Mouse (Mus musculus) A20 (cell line): ENCODE data around the gene Apom.

Source experiments
- DNase-seq: peaks from one replicate; pipeline ENCODE4 v3.0.0-alpha.2; 2011; ENCODE audit warnings: low read depth, low spot score

Gene Apom

DNA sequence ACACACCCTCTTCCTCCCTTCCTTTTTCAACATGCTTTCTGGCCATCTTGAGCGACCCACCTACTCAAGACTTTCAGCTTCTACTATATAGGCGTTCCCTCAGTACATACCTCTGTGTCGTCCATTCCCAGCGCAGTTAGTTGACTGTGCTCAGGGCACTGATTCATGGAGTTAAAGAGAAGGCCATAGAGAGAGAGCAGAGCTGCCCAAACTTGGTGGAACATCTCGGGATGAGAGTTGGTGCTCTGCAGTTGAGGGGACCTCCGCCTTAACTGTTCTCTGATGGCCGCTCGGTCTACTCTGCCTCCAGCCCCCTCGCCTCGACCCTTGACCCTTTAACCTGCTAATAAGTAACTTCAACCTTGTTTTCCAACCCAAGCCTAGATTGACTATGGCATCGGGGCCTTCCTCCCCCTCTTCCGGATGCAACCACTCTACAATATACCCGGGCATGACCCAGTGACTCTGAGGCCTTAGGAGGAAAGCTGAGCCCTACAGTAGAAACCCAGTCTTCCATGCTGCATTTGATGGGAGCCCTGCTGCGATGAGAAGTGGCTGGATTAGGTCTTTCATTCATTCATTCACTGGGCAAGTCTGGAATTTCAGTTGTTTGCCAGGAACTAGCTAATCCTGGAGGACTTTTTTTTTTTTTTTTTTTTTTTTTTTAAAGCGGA is at the start of gene Apom:
Gene Apom, minus strand, starts transcription at position 551 of the 674 bp plus-strand sequence.
- DNase-seq = no peak

DNA sequence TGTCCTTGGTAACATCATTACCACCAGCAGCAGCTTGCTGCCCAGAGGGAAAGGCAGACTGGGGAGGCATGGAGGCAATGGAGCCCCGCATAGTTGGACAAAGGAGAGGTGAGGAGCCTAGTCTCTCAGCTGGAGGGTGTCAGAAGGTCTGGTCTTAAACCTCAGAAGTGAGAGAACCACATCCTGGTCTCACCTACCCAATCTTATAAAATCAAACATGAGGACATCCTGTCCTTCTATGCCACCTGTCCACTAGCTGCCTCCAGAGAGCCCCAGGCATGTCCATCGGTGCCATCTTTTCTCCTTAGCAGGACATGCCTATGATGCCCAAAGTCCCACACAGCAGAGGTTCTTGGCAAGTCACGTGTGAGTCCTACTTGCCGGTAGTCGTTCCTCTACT is 48.2 kb upstream of the Apom start:
- no peak for DNase-seq

DNA sequence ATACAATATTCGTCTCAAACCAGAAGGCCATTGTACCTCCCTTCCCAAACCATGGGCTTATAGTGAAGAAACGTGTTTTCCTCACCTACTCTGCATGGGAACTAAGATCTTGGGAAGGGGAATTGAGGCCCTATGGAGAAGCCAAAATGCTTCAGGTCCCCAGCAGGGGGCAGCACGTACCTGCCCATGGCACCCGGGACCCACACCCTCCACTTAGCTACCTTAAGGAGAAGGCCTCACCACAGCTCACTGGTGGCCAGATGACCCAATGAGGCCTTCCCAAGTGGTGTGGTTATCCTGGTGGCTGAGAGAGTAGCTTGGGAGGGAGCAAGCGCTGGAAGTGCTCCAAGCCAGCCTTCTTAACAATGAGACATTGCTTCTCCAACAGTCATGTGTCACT is 46.7 kb upstream of the Apom start:
- peak; percentile 85 for DNase-seq

DNA sequence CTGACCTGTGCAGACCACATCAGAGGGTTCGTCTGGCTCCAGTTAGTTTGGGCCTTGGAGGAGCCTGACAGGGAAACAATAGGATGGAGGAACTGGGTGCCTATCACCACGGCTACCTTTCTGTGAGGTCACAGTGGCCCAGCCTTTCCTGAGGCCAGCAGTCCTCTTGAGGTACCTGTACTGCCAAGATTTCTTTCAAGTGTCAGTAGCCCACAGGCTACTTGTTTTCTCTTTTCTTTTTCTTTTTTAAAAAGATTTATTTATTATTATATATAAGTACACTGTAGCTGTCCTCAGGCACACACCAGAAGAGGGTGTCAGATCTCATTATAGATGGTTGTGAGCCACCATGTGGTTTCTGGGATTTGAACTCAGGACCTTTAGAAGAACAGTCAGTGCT is 44.1 kb upstream of the Apom start, which contains the start of gene Aif1:
Gene Aif1, minus strand, starts transcription at position 101 of the 400 bp plus-strand sequence.
- DNase-seq = no peak

DNA sequence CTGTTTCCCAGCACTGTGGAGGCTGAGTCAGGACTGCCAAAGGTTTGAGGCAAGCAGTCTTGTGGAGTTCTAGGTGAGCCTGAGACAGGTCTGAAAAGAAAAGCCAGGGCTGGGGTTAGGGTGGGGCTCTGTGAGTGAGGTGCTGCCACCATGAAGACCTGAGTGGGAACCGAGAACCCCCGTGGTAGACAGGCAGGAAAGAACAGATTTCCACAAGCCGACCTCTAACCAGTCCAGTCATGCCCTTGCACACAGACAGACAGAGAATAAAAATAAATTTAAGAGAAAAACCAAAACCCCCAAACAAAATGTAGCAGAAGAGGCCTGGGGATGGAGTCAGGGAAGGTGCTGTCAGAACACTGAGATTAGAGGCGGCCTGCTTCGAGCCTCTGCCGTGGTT is 43.5 kb upstream of the Apom start:
- DNase-seq = no peak

DNA sequence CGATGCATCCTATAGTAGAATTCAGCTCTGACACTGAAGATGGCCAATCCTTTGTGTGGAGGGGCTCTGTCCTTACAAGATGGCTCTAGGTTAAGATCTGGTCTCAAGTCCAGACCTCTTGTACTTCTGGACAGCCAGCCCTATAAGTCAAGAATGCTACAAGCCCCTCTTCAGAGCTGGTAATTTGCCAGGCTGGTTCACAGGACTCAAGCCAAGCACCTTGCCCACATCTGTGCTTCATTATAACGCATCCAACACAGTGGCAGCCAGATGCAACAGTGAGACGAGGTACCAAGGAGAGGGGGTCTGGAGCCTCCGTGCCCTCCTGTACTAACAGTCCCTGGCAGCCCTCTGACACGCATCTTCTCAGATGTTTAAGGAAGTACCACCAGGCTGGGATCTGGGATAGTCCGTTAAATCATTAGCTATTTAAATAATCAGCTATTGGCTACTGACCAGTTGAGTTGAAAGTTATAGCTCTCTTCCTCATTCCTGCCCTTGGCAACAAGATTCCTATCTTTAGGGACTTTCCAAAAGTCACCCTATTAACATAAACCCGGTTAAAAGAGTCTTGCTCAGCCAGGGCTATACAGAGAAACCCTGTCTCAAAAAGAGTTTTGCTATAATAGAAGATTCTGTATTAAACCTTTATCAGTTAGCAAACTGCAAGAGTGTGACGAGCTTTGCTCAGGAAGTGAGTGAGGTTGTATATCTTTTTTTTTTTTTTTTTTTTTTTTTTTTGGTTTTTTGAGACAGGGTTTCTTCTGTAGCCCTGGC is 42.5 kb upstream of the Apom start:
- DNase-seq = peak; percentile 74

DNA sequence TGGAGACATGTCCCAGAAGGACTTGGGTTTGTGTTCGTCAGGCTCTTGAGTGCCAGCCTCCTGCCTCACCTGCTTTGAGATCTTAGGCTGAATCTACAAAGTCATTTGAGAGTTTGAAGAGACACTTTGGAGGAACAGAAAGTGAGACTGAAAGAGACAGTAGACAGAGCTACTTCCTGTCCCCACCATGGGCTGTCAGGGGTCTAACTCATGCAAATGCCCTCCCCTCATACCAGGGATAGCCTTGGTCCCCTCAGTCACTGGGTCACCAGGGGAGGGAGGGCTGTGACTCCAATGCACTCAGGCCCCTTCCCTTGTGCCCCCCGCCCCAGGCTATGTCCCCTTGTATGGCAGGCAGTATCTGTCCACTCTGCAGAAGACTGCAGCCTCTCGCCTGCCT is 41.5 kb upstream of the Apom start:
- peak; percentile 91 for DNase-seq

DNA sequence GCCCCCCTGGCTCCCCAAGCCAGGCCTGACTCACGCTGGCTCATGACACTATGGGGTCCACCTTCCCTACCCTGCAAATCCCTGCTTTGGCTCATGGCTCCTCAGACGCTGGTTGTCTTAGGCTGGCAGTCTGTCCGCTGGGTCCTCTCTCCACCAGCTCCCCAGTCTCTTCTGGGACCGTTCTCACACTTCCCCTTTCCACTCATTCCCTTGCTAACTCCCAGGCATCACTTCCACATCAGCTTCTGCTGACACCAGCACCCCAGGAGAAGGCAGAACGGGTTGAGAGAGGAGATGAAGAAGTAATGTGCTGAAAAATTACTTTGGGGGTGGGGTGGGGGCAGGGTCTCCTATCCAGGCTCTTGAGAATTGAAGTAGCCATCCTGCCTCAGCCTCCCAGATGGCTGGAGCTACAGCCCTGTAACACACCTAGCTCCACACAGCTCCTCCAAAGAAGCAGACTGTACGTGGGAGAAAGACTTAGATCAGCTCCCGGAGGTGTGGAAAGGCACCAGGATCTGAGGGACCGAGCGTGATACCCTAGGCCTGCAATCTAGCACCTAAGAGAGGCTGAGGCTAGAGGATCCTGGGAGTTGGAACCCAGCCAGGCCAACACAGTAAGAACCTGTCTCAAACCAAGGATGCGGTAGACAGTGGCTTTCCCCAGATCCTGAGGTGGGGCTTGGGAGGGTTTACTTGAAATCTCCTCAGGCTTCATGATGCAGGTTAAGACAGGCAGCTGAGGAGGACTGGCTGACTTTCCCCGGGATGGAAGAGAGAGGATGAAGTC is 40.8 kb upstream of the Apom start:
- DNase-seq = peak; percentile 73

DNA sequence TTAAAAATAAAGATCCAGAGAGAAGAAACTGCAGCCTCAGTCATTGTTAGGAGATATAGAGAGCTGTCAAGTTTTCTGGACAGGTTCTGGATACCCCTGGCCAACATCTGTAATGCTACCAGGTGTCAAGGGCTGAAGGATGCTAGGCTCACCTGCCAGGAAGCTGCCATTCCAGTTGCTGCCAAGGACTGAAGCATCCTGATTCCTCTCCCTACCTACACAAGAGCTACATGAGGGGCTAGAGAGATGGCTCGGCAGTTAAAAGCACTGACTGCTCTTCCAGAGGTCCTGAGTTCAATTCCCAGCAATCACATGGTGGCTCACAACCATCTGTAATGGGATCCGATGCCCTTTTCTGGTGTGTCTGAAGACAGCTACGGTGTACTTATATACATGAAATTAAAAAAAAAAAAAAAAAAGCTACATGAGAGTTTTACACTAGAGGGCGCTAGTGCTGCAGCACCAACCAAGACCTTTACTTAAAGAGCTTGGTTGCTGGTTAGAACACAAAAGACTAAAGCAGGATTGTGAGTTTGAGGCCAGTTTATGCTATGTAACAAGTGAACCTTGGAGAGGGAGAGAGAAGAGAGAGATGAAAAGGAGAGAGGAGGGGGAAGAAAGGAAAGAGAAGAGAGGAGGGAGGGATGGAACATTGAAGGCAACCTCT is 36.8 kb upstream of the Apom start:
- DNase-seq = peak; percentile 84

DNA sequence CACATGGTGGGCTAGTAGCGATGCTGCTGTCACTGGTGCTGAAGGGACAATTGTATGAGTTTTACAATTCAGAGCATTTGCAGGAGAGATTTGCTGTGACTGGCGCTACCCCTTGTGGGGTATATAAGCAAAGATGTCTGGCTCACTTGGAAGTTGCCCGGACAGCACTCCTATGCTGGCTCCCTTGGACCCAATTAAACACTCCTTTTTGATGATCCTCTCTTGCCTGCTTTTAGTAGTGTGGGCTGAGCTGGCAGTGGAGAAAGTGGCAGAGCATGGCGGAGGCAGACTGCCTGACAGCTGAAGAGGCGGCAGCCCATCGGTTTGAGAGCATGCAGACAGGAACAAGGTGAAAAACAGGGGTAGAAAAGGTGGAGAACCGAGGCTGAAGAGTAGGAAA is 35.9 kb upstream of the Apom start:
- DNase-seq = no peak

DNA sequence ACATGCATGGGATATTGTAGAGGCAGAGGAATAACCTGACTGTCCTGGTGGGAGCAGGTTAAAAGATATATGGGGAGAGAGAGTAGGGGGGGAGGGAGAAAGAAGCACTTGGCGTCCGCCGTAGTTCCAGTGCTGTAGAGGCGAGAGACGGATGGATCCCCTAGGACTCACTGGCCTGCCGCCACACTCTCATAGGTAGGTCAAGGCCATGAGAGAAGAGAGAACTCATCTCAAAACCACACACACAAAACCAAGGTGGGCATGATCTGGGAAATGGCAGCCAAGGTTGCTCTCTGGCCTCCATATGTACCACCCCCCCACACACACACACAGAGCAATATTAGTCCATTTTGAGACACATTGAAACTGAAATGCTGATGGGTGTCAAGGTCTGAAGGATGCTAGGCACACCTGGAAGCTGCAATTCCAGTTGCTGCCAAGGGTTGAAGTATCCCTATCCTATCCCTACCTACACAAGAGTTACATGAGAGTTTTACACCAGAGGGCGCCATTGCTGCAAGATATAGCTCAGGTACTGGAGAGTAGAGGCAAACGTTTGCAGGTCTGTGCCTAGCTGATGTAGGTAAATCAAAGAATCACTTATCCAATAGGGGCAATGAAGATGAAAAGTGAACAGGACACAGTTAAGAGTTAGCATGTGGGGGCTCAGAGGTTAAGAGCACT is 34.6 kb upstream of the Apom start:
- peak; percentile 88 for DNase-seq

DNA sequence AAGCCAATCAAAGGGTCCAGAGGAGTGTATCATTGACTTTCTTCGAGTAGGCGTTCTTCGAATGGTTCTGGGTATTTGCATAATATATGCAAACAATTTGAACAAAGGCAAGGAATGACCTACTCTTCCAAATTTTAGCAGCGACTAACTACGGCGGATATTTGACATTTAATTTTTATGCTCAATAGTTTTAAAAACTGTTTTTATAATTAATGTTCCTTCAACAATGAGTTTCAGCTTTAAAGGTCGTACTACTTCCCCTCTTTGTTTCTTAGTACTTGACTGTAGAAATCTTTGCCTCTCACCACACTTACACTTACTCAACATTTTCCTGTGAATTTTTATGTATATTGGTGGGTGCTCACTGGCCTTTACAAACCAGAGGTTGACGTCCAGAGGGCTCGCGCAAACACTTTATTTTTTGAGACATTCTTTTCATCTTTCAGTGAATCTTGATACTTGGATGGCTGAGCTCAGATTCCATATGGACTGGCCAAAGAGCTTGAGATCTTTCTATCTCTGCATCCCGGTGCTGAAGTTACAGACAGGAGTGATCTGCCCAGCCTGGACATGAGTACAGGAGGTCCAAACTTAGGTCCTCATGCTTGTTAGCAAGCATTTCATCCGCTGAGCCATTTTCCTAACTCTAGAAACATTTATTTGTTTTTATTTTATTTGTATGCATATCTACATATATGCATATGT is 33.8 kb upstream of the Apom start:
- peak; percentile 35 for DNase-seq

DNA sequence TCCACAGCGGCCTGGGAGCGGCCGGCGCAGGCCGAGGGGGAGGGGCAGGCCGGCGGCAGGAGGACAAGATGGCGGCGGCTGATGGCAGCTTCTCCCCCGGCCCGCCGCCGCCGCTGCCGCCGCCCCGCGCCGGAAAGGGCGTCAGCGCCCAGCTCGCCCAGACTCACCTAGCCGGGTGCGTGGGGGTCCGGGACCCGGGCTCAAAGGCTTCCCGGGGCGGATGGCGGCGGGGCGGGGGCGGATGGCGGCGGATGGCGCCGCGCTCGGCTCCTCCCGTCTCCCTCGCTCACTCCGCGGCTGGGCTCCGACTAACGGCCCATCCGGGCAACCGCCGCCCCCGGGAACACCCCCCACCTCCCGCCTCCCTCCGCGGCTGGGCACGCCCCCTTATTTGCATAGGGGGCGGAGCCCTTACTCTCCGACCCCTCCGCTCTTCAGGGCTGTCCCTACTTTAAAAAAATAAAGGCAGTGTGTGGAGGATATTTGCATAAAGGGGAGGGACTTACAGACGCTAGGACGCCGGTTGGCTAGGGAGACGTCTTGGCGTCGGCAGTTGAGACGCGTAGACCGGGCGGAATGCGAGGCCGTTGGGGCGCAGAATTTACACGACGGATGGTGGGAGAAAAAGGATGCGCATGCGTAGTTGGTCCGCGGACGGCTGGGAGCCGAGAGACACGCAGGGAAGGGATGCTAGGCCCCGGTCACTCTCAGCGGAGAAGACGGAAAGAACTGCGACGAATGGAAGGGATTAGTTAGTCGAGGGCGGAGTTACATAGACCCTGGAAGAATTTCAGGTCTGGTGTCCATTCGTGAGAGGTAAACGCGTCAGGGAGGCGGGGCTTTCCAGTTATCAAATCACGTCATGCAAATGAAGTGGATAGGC is 33.0 kb upstream of the Apom start, which contains the start of gene Prrc2a:
Gene Prrc2a, minus strand, starts transcription at position 330 of the 883 bp plus-strand sequence.
- peak; percentile 99 for DNase-seq

DNA sequence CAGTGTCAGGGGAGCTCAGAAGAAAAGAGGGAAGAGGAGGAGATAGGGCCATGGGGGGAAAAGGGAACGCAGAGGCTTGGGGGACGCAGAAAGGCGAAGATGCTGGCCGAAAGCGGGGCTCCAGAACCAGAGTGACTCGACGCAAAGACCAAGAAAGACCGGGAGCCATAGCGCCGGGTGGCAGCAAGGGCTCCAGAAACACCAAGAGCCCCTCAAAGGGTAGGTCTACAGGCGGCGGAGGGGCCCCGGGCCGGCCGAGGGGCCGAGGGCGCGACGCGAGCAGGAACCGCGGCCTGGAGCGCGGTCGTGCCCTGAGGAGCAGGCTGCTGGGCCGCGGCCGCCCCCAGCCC is 32.3 kb upstream of the Apom start:
- peak; percentile 33 for DNase-seq

DNA sequence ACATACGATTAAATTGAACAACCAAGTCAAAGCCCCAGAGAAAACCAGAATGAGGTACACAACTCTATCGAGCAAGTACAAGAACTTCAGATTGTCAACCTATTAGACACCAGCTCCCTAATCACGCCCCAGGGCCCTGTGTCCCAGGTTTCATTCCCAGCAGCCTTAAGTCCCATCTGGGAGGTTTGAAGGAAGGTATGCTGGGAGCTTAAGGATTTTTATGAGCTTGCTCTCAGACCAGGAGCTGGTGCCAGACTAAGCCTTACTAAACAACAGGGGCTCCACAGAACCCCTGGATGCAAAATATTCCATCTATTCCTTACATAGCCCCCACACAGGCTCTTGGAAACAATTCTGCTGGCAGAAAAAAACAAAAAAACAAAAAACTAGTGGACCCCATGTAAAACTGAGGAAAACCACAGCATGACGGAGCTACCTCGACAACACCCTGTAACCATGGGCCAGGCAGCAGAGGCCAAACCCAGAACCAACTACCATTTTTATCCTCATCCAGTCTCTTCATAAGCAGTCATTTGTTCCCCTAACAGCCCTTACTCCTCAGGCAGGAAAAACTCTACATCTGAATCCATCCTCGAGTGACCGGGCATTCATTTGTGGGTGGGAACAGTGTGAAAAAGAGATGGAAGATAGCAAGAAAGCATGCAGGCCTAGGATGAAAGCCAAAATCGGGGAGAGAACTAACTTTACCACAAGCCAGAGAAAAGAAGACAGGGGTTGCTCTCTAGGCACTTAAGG is 31.7 kb upstream of the Apom start:
- DNase-seq = no peak

DNA sequence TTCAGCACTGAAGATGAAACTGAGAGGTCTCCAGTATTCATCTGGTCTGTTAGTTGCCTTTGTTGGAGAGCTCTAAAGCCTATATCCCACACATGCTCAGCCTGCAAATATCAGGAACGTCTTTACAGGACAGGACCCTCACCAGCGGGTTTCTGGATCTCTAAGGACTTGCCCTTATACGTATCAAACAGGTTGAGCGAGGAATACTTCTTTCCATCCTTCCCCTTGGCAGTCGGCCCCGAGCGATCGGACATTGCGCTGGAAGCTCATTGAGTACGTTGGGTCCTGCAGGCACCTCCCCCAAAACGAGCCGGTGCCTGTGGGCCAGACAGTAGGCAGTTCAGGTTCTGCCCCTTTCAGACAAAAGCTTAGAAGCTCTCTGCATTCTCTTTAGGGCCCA is 30.9 kb upstream of the Apom start:
- no peak for DNase-seq

DNA sequence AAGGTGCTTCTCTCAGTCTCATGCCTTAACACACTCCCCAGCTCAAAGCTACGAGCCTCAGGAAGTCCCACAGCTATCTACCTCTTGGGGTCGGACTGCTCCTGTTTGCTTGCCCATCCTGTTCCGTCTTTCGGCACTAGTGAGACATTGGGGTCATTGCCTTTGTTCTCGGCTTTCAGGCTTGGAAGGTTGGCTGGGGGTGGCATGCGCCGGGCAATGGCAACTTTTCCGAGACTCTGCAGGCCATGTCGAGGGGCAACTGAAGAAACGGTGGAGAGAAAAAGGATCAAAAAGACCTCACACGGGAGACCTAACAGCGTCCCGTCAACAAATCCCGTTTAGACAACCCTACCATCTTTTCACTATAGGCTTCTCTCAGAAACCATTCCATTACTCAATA is 30.3 kb upstream of the Apom start:
- DNase-seq = no peak

DNA sequence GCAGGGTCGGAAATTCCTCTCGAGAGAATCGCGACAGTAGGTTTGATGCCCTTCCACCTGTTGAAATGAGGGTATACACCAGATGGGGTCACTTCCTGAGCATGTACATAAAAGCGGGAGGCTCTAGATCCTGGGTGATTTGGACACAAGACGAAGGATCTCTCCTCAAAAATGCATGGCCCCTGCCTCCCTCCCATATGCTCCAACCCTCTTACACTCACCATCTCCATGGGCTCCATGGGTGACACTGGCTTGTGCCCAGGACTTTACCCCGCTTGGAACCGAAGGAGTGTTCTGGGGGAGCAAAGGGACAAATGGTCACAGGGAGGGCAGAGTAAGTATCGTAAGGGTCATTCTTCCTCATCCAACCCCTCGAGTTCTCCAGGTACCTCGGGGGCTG is 29.6 kb upstream of the Apom start:
- DNase-seq = no peak

DNA sequence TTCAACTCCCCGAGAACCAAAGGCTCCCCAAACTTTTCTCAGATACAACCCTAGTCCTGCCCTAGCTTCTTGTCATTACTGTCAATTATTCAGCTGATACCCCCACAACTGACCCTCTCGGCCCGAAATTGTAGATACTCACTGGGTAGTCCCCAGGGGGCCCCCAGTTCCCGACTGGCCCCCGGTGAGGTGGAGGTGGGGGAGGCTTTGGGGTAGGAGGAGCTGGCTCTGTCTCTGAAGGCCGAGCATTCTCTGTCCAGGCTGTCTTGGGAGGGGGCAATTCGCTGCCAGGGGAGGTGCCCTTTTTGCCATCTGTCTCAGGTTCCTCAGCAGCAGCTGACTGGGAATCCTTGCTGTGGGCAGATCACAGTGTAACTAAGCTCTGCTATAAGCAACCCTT is 27.8 kb upstream of the Apom start:
- DNase-seq = no peak
